Mouse (Mus musculus): Measurements from ENCODE around the gene Fam126a.

Gene Fam126a

DNA sequence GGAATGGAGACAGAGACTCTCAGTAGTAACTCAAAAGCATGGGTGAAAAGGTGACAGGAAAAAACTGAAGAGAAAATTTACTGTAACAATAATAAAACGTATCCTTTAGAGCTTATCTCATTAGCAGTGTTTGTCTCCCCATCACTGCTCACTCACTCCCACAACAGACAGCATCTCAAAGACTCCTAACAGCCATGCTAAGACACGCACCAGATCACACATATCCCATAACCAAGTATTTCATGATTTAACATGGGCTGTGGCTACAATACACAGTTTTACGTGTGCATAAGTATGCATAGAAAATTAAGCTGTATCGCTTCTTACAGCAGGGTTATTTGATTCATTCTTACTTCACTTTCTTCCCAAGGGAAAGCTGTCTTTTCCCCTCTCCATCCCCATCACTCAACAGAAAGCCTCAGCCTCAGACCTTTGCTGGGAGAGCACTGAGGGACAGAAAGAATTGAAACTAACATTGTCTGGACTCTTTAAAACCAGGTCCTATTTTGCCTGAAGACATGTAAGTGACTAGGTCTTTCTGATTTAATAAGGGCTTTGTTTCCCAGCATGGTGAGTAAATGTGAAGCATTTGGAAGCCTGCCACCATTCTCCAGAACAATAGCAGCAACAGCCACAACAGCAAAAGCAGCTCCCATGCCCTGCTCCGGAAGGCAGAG, 37.5 kb downstream of the Fam126a start:
- DNase-seq (ENCODE audit: low spot score in 2 of 2), result peak in 1 of 2 experiments; percentile 13

- DNase-seq (ENCODE audit: low spot score in 2 of 2), result no peak
These were observed 40.5 kb downstream of the Fam126a start for GRCm38 (mm10) chr5:23990001-23990400.

DNA sequence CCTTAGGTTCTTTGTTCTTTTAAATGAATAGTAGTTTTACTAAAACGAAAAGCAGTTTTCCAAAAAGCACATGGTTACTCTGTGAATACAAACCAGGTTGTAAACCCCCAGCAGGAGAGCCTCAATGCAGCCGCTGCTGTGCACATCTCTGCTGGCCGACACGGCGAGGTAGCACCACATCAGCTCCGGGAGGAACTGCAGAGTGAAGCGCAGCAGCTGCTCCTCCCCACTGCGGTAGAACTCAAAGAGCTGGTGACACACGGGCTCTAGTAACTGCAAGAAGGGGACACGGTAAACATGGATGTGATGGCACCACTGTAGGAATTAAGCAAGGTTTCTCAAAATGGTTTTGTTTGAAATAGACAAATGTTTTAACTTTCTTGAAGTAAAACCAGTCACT, 42.7 kb downstream of the Fam126a start:
- DNase-seq (ENCODE audit: low spot score in 2 of 2), result no peak

GRCm38 (mm10) chr5:23982081-23982480, 48.4 kb downstream of the Fam126a start:
- DNase-seq (ENCODE audit: low spot score in 2 of 2), result no peak

- no peak for DNase-seq (ENCODE audit: low spot score in 2 of 2)
These were observed 52.0 kb downstream of the Fam126a start for GRCm38 (mm10) chr5:23978516-23978915.

DNA sequence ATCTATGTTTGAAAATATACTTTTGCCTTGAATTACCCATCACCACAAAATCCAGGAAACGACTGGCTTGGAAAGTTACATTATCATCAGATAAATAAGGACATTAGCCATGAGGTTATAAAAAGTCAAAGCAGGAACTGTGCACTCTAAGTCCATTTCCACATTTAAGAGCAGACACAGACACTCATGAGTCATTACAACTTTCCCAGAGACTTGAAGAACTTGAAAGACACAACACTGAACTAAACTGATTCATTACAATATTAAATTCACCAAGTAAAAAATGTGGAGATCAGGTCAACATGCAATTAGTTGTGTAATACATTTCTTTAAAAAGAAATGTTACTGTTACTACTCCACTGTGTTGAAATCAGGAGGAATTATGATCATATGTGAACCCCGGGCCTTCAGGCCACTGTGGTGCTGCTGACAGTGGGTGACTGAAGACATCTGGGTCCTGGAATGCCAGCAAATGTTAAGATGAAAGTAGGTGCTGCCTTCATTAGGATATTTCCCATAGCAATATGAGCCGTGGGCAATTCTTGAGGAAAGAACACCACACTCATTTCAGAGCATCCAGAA, 55.4 kb downstream of the Fam126a start:
- no peak for DNase-seq (ENCODE audit: low spot score in 2 of 2)

DNA sequence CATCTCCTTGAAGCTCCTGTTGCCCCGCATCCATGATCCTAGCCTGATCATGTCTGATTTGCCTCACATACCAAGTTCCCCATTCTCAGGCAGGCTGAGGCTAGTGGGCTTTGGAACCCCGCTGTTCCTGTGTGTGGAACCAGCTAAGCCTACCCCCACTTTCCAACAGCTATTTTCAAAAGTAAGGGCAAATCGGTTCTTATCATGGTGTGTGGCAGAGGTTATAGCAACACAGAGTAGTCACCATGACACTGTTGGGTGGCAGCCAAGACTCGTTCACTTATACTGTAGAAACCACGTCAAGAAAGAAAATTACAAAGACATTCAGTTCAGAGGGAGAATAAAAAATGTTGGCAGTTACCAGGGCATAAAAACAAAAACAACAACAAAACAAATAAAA, 62.8 kb downstream of the Fam126a start:
- DNase-seq (ENCODE audit: low spot score in 2 of 2), result no peak

- no peak for DNase-seq (ENCODE audit: low spot score in 2 of 2)
These were observed 65.8 kb downstream of the Fam126a start for GRCm38 (mm10) chr5:23964599-23965165.

DNA sequence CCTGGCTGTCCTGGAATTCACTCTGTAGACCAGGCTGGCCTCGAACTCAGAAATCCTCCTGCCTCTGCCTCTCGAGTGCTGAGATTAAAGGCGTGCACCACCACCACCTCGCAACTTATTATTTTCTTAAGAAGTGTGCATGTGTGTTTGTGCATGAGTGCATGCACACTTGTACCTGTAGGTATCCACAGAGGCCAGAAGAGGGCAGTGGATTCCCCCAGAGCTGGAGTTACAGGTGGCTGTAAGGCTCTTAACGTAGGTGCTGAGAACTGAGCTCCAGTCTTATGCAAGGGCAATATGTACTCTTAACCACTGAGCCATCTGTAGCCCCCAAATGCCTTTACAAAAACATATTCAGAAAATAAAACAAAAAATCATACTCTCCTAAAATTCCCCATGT, 77.4 kb downstream of the Fam126a start:
- DNase-seq (ENCODE audit: low spot score in 2 of 2), result no peak

- no peak for DNase-seq (ENCODE audit: low spot score in 2 of 2)
These were observed 82.4 kb downstream of the Fam126a start for GRCm38 (mm10) chr5:23948071-23948470.

DNA sequence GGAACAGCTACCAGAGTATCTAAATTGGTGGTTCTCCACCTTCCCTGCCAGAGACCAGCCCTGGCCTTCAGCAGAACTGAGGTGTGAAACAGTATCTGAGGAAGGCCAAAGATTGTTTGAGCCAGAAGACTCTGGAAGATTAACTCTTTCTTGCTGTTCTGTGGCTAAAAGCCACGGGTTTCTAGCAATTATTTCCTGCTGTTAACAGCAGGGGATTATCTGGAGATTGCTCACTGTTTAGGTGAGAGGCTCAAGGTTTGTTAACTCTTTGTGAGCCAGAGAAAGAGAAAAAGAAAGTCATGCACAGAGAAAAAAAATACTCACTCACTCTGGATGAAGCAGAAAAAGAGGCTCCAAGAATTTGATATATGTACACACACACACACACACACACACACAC, 85.4 kb downstream of the Fam126a start:
- no peak for DNase-seq (ENCODE audit: low spot score in 2 of 2)

- DNase-seq (ENCODE audit: low spot score in 2 of 2), result no peak
These were observed 87.0 kb downstream of the Fam126a start for GRCm38 (mm10) chr5:23943534-23943933.

DNA sequence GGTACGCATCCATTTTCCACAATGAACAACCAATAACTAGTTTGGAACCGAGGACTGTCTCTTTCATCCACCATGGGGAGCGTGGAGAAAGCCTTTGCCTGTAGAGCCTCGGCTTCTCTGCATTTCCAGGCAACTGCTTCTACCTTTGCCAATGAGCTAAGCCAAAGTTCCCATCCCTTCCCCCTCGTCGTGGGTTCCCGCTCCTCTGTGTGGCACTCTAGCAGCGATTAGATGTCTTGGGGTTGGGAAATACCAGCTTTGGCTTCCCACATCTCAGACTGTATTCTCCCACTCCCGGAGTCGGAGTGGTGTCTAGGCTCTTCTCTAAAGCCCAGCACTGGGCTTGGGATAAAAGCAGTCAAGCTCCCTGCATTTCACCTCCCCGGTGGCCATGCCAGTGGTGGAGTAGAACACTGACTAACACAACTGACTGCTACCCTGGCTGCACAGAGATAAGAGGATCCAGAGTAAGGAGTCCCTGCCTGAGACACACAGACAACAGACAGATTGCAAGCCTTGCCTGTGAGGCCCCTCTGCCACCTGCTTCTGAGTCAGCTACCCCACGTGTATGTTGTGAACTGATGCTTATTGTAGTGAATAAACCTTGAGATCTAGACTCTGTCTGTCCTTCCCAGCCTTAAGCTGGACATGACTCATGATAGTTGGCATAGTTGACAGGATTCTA, 106.9 kb downstream of the Fam126a start:
- no peak for DNase-seq (ENCODE audit: low spot score in 2 of 2)

GRCm38 (mm10) chr5:23922516-23923291, 107.8 kb downstream of the Fam126a start:
- DNase-seq (ENCODE audit: low spot score in 2 of 2), result no peak

DNA sequence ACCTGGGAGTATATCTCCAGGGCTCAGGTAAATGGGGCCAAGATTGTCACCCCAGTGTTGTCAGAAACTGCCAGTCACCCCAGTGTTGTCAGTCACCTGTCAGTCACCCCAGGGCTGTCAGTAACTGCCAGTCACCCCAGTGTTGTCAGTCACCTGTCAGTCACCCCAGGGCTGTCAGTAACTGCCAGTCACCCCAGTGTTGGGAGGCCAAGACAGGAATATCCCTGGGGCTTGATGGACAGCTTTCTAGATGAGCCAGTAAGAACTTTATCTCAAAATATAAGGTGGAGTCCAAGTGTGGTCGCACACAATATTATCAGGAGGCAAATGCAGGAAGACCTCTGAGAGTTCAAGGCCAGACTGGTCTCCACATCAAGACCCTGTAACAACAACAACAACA, 109.2 kb downstream of the Fam126a start:
- DNase-seq (ENCODE audit: low spot score in 2 of 2), result no peak

DNA sequence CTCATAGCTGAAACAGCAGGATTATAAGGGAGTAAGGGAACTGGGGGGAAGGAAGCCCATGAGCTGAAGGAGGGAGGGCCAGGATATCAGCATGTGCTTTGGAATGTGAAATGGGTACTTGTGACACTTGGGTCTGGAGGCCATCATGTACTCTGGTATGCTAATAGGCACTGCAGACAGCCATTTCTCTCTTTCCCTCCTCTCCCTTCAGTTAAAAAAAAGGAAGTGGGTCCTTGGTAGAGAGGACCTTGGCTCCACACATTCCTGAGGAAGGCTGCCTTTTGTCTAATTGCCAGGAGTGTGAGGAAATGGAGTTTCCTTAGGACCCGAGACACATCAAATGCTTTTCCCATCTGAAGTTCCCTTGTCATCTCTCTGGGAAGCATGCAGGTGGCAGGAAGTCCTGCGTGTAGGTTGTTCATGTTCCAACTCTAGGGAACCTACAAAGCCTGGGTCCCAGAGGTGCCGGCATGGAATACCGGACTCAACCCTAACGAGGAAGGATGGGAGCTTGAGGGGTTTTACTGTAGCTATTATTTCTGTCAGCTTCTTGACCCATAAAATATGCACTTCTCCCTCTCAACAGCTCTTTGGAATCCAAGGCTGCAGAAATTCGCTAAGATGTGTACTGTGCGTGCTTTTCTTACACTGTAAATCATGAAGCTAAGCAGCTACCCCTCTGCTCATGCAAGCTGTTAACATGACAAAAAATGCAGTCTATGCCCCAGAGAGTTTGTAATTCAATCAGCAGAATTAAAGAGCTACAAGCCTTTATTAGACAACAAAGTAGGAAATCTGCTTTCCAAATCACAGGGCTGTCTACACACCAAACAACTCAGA, 110.4 kb downstream of the Fam126a start:
- DNase-seq (ENCODE audit: low spot score in 2 of 2), result no peak

DNA sequence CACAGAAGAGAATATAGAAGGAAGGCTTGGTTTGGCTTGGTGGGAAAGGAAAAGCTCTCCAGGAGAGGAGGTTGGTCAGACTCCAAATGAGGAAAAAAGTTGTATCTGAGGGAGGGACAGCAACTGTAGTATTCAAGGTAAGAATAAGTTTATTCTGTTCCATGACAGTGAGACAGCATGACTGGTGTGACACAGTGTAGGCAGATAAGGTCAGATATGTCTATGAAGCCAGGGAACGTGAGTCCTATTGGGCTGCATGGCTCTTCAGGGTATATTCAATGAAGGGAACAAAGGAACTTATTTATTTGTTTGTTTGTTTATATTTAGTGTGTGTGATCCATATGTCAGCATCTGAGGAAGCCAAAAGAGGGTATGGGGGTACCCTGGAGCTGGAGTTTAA, 113.2 kb downstream of the Fam126a start:
- DNase-seq (ENCODE audit: low spot score in 2 of 2), result no peak

GRCm38 (mm10) chr5:23911556-23911955, 118.9 kb downstream of the Fam126a start:
- DNase-seq (ENCODE audit: low spot score in 2 of 2), result no peak

- no peak for DNase-seq (ENCODE audit: low spot score in 2 of 2)
These were observed 121.2 kb downstream of the Fam126a start for GRCm38 (mm10) chr5:23909256-23909655.

DNA sequence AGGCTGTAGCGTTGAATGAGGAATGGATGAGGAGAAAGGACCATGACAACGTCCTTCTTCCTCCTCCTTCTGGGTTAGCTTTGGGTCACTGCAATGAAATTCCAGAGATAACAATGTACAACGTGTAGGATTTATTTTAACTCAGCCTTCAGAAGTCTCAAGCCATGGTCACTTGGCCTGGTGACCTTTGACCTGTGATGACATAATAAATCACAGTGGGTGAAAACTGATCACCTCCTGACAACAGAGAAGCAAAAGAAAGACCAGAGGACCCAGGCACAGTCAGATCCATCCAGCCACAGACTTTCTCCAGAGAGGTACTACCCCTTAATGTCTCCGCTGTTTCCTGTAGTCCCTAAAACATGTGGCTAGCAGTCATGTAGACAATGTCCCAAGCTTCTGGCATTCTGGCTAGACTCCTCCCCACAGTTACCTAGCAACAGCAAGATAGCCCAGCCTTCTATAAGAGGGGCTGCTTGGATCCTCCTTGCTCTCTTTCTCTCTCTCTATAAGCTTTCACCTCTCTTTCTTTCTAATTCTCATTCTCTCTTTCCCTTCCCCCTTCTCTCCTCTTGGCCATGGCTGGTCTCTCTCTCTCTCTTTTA, 121.9 kb downstream of the Fam126a start:
- no peak for DNase-seq (ENCODE audit: low spot score in 2 of 2)

DNA sequence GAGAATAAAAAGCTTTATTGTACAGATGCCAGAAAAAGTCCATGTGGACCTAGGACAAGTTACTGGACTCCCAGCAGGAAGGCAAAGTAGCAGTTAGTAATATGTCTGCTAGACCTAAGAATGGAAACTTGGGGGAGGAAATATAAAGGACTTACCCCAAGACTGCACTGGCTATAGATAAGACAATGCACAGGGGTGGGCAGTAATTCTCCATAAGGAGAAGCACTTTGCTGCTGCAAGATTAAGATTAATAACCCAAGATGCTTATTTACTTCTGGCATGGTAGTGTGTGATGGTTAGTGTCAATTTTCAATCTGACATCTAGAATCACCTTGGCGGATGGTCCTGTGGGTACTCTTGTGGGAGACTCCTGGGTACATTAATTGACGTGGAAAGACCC, 128.3 kb downstream of the Fam126a start:
- no peak for DNase-seq (ENCODE audit: low spot score in 2 of 2)

Measured in frontal cortex, postnatal 36 days (tissue).